Mouse (Mus musculus): ENCODE results near the gene Tas2r108. TPM values are rescaled to one million over a fixed set of nuclear protein-coding genes. Genes with fewer than 3 reads are reported as not detected.

The Tas2r108 gene
- total RNA-seq, 1 experiment = 0.67 TPM

- H3K27ac ChIP-seq (ENCODE audit: insufficient read depth, low read depth, low read length, poor library complexity, severe bottlenecking) = peak within 1 kb of the TSS; percentile 96
- peak within 1 kb of the TSS; percentile 80 to 100 for H3K4me3 ChIP-seq (ENCODE audit: insufficient read depth in 1 of 2, low read depth in 1 of 2, low read length in 2 of 2, poor library complexity in 1 of 2, severe bottlenecking in 1 of 2)
- in situ Hi-C loops (cut with MboI; ENCODE audit: low sequenced_read_pairs in 2 of 2, unreplicated experiment in 2 of 2) = no loop called here
- H3K9me3 ChIP-seq (ENCODE audit: control insufficient read depth, insufficient read depth, low read depth, low read length) = no peaks in the 10 kb centered on the region
- peak; percentile 92 for DNase-seq (ENCODE audit: low read depth, low spot score)
- H3K4me1 ChIP-seq (ENCODE audit: control insufficient read depth in 2 of 2, insufficient read depth in 2 of 2, low read length in 2 of 2, poor library complexity in 1 of 2) = peaks cover 0 to 3% of the 10 kb centered on the region in 2 experiments; a peak in 1 of 4 replicates
- peaks cover 12% of the 10 kb centered on the region for H3K36me3 ChIP-seq (ENCODE audit: control insufficient read depth, insufficient read depth, low read length, poor library complexity, severe bottlenecking)
- H3K9ac ChIP-seq (ENCODE audit: insufficient read depth, low read depth, low read length, poor library complexity, severe bottlenecking) = peak within 1 kb of the TSS; percentile 100
- no peak for TF ChIP-seq MAFK (IDR thresholded peaks at IDR 0.05; ENCODE audit: insufficient read depth, low read depth, low read length)
- TF ChIP-seq ZC3H11A (IDR thresholded peaks at IDR 0.05; ENCODE audit: borderline replicate concordance, low read depth, low read length) = no peak
- peak; percentile 82 for TF ChIP-seq HCFC1 (IDR thresholded peaks at IDR 0.05; ENCODE audit: borderline replicate concordance, insufficient read depth, low read length)
- peak; percentile 99 for TF ChIP-seq CHD2 (IDR thresholded peaks at IDR 0.05; ENCODE audit: low read depth, low read length)
These were observed 22.2 kb upstream of the Tas2r108 start, which contains the start of gene Ssbp1 for GRCm38 (mm10) chr6:40470916-40471719. Ssbp1 (plus strand) TSS chr6:40471352.

GRCm38 (mm10) chr6:40471720-40472010, 21.7 kb upstream of the Tas2r108 start:
- TF ChIP-seq CHD2 (IDR thresholded peaks at IDR 0.05; ENCODE audit: low read depth, low read length) = no peak; the same call in 1 of the 2 replicates
- TF ChIP-seq ZC3H11A (IDR thresholded peaks at IDR 0.05; ENCODE audit: borderline replicate concordance, low read depth, low read length) = no peak
- TF ChIP-seq MAFK (IDR thresholded peaks at IDR 0.05; ENCODE audit: insufficient read depth, low read depth, low read length) = no peak
- TF ChIP-seq HCFC1 (IDR thresholded peaks at IDR 0.05; ENCODE audit: borderline replicate concordance, insufficient read depth, low read length) = no peak
- TF ChIP-seq ZNF384 (IDR thresholded peaks at IDR 0.05; ENCODE audit: low read depth, low read length) = no peak
- H3K9me3 ChIP-seq (ENCODE audit: control insufficient read depth, insufficient read depth, low read depth, low read length) = no peaks in the 10 kb centered on the region
- H3K27ac ChIP-seq (ENCODE audit: insufficient read depth, low read depth, low read length, poor library complexity, severe bottlenecking) = peak overlapping the region; percentile 96
- H3K4me1 ChIP-seq (ENCODE audit: control insufficient read depth in 2 of 2, insufficient read depth in 2 of 2, low read length in 2 of 2, poor library complexity in 1 of 2) = peaks cover 0 to 3% of the 10 kb centered on the region in 2 experiments; a peak in 1 of 4 replicates
- peak overlapping the region; percentile 80 to 100 for H3K4me3 ChIP-seq (ENCODE audit: insufficient read depth in 1 of 2, low read depth in 1 of 2, low read length in 2 of 2, poor library complexity in 1 of 2, severe bottlenecking in 1 of 2)
- peaks cover 14% of the 10 kb centered on the region for H3K36me3 ChIP-seq (ENCODE audit: control insufficient read depth, insufficient read depth, low read length, poor library complexity, severe bottlenecking)
- in situ Hi-C loops (cut with MboI; ENCODE audit: low sequenced_read_pairs in 2 of 2, unreplicated experiment in 2 of 2) = no loop called here
- DNase-seq (ENCODE audit: low read depth, low spot score) = peak; percentile 11
- H3K9ac ChIP-seq (ENCODE audit: insufficient read depth, low read depth, low read length, poor library complexity, severe bottlenecking) = peak overlapping the region; percentile 100

GRCm38 (mm10) chr6:40476132-40476531, 17.2 kb upstream of the Tas2r108 start:
- in situ Hi-C loops (cut with MboI; ENCODE audit: low sequenced_read_pairs in 2 of 2, unreplicated experiment in 2 of 2) = no loop called here
- H3K9ac ChIP-seq (ENCODE audit: insufficient read depth, low read depth, low read length, poor library complexity, severe bottlenecking) = no peak overlapping the region
- H3K36me3 ChIP-seq (ENCODE audit: control insufficient read depth, insufficient read depth, low read length, poor library complexity, severe bottlenecking) = peaks cover 26% of the 10 kb centered on the region
- H3K4me3 ChIP-seq (ENCODE audit: insufficient read depth in 1 of 2, low read depth in 1 of 2, low read length in 2 of 2, poor library complexity in 1 of 2, severe bottlenecking in 1 of 2) = no peak overlapping the region
- H3K9me3 ChIP-seq (ENCODE audit: control insufficient read depth, insufficient read depth, low read depth, low read length) = no peaks in the 10 kb centered on the region
- TF ChIP-seq CHD2 (IDR thresholded peaks at IDR 0.05; ENCODE audit: low read depth, low read length) = no peak
- TF ChIP-seq MAFK (IDR thresholded peaks at IDR 0.05; ENCODE audit: insufficient read depth, low read depth, low read length) = no peak
- TF ChIP-seq ZNF384 (IDR thresholded peaks at IDR 0.05; ENCODE audit: low read depth, low read length) = no peak
- TF ChIP-seq ZC3H11A (IDR thresholded peaks at IDR 0.05; ENCODE audit: borderline replicate concordance, low read depth, low read length) = no peak
- no peak for TF ChIP-seq HCFC1 (IDR thresholded peaks at IDR 0.05; ENCODE audit: borderline replicate concordance, insufficient read depth, low read length)
- H3K4me1 ChIP-seq (ENCODE audit: control insufficient read depth in 2 of 2, insufficient read depth in 2 of 2, low read length in 2 of 2, poor library complexity in 1 of 2) = peaks cover 0 to 3% of the 10 kb centered on the region in 2 experiments; a peak in 1 of 4 replicates
- H3K27ac ChIP-seq (ENCODE audit: insufficient read depth, low read depth, low read length, poor library complexity, severe bottlenecking) = no peak overlapping the region
- DNase-seq (ENCODE audit: low read depth, low spot score) = no peak

GRCm38 (mm10) chr6:40479705-40480104, 13.6 kb upstream of the Tas2r108 start:
- Histone ChIP-seq H3K4me3 (ENCODE audit: insufficient read depth in 1 of 2, low read depth in 1 of 2, low read length in 2 of 2, poor library complexity in 1 of 2, severe bottlenecking in 1 of 2) (no peak overlapping the region), H3K9me3 (ENCODE audit: control insufficient read depth, insufficient read depth, low read depth, low read length) (no peaks in the 10 kb centered on the region), H3K9ac (ENCODE audit: insufficient read depth, low read depth, low read length, poor library complexity, severe bottlenecking) (no peak overlapping the region), H3K27ac (ENCODE audit: insufficient read depth, low read depth, low read length, poor library complexity, severe bottlenecking) (no peak overlapping the region), H3K4me1 (ENCODE audit: control insufficient read depth in 2 of 2, insufficient read depth in 2 of 2, low read length in 2 of 2, poor library complexity in 1 of 2) (no peaks in the 10 kb centered on the region), H3K36me3 (ENCODE audit: control insufficient read depth, insufficient read depth, low read length, poor library complexity, severe bottlenecking) (peaks cover 29% of the 10 kb centered on the region)
- no peak for TF ChIP-seq MAFK (IDR thresholded peaks at IDR 0.05; ENCODE audit: insufficient read depth, low read depth, low read length)
- DNase-seq (ENCODE audit: low read depth, low spot score) = no peak
- in situ Hi-C loops (cut with MboI; ENCODE audit: low sequenced_read_pairs in 2 of 2, unreplicated experiment in 2 of 2) = no loop called here
